Mouse (Mus musculus) erythroblast, embryonic 14.5 days (primary cell): ENCODE data around the gene Tmem30c.

ENCODE experiments used
- GATA1 ChIP-seq: IDR thresholded peaks from 2 replicates; pipeline ENCODE4 v1.6.1; 2012; ENCODE audit warnings: low read length, inconsistent platforms, mixed read lengths
- TAL1 ChIP-seq: IDR thresholded peaks from 3 replicates; pipeline ENCODE4 v1.6.1; 2012; ENCODE audit warnings: low read length, inconsistent platforms, mixed read lengths

- no peak for TF ChIP-seq GATA1
- TF ChIP-seq TAL1 = no peak
Observed at GRCm38 (mm10) chr16:57247464-57247863, 45.2 kb downstream of the Tmem30c start.
